Mouse (Mus musculus) c-Kit-positive CD71-positive TER-119-positive erythroid progenitor cells, embryonic 14.5 days (primary cell): ENCODE results near the gene Pde4d.

ENCODE experiments used
- DNase-seq: peaks from one replicate; pipeline ENCODE4 v3.0.0-alpha.2; 2013; ENCODE audit warnings: low spot score

Pde4d gene

DNA sequence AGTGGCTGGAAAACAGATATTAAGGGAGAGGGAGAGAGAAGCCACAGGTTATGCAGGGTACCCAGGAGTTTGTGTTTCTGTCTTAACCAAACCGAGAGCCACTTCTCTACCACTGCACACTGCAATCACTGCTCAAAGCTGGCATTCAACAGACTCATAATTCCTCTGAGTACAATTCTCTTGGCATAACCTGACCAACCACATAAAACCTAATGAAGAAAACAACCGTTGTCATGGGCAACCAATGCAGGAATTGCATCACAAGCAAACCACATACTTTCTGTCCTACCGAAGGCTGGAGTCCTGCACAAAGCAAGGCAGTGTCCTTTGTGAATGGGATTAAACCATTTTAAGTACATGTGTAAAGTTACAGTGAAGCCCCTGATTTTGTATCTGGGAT, 793.4 kb downstream of the Pde4d start:
- DNase-seq, result no peak

GRCm38 (mm10) chr13:109247061-109247460, 797.3 kb downstream of the Pde4d start:
- DNase-seq, result no peak

DNA sequence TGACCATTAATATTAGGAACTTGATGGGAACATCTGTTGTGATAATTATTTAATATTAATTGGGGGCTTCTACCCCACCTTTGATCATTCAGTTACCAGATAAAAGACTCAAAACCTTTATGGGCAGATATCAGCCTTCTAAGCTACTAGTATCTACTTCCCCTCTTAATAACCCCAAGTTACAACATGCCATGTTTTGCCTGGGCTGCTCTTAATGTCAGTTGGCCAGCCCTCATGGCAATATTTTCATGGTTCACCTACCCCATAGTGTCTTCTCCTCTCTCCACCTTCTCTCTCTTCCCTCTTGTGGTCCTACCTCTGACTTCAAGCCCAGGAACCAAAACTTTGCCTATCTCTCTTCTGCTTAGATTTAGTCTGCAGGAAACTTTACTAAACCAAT, 799.6 kb downstream of the Pde4d start:
- no peak for DNase-seq

DNA sequence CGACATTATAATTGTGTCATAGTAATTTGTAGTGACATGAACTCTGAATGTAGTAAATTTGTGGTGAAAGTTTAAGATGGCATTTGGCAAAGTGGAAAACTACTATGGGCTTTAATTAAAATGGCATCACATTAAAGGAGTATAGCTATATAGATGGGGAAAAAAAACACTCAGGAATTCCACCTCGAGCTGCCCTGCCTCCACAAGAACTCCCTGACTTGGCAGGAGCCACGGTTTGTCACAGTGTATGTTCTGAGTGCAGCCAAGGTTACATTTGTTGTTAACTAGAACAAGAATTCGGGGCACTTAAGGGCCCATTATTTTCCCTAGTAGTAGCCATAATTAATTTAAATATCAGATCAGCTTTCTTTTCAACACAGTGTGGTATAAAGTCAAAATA, 805.9 kb downstream of the Pde4d start:
- DNase-seq, result no peak

GRCm38 (mm10) chr13:109260220-109260795, 810.6 kb downstream of the Pde4d start:
- DNase-seq, result no peak

- DNase-seq, result no peak
These were observed 811.2 kb downstream of the Pde4d start for GRCm38 (mm10) chr13:109260796-109261516.

GRCm38 (mm10) chr13:109261642-109262220, 812.0 kb downstream of the Pde4d start:
- DNase-seq, result no peak

DNA sequence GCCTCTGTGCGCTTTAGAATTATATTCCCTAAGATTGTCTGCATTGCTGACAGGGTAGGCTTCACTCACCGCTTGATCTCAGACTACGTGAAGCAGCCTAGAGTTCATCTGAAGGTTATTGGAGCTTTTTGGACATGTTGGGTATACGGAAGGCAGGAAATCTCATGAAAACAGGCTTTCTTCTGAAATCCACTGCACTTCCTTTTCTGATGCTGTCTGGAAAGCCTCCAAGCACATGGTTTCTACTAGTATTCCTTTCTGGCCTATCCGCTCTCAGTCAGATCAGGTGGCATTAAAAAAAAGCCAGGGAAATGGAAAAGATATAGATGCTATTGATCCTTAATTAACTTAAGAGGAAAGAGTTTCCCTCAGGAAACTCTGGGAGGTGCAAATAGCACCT, 812.8 kb downstream of the Pde4d start:
- DNase-seq, result no peak

- no peak for DNase-seq
These were observed 814.1 kb downstream of the Pde4d start for GRCm38 (mm10) chr13:109263833-109264232.

DNA sequence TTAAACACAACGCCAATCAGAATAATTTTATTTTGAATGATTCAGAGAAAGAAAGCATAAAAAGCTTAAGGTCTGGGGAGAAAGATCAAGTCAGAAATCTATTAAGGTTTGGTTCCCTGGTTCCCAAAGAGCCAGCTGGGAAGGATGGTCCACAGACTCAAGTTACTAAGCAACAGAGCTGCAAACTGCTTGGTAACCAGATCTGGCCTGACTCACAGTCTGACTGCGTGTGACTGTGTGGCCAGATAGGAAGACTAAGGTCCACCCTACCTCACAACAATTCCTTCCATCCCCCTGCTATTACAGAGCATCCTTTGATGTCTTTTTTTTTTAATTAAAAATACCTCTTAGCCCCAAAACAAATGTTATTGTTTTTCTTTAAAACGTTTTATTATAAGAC, 818.5 kb downstream of the Pde4d start:
- no peak for DNase-seq

- DNase-seq, result no peak
These were observed 819.0 kb downstream of the Pde4d start for GRCm38 (mm10) chr13:109268659-109269322.

- no peak for DNase-seq
These were observed 825.1 kb downstream of the Pde4d start for GRCm38 (mm10) chr13:109274869-109275268.

DNA sequence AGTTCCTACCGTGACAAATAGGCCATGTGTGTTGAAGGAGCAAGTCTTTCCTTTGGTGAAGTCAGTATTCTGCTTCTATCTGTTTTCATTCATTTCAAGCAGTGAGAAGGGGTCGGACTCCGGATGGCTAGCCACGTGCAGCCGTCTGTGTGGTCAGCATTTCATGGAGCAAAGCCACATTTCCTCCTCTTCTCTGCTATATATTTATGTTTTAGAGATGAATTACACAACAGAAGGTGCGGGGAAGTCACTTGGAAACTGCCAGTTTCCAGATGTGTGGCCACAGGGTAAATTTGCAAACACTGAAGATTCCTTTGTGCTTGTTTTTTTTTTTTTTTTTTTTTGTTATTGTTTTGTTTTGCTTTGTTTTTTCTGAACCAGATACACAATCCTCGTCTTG, 828.0 kb downstream of the Pde4d start:
- no peak for DNase-seq

DNA sequence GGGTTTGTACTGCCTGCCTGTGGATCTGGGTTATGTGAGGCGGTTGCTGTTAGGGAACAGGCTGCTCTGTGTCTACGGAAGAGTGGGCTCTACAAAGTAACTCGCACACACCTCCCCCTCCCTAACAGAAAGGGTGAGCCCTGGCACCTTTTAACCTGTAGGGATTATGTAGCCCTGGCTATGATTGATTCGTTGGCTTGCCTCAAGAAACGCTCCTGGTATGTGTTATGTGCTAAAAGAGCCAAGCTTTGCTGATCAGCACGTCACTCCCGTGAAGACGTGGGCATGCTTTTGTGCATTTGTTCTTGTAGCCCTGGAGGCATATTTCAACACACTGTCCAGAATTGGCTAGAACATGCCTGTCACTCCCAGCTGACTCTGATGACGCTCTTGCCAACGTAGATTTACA, 828.8 kb downstream of the Pde4d start:
- DNase-seq, result no peak

DNA sequence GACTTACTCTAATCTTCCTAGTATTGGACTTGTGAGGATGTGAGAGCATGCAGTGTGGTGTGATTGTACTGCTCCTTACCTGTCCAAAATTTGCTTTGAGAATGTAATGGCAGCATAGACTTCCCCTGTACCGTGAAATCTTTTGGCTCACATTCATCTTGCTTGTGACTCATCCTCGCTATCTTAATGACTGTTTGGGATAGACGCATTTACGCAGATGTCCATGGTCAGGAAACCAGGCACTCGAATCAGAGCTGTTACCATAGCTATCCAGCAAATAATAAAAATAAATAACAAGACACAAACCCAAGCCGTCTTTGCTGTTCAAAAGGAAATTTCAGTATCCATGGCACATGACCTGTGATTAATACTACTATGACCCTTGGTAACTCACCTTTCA, 829.5 kb downstream of the Pde4d start:
- no peak for DNase-seq

DNA sequence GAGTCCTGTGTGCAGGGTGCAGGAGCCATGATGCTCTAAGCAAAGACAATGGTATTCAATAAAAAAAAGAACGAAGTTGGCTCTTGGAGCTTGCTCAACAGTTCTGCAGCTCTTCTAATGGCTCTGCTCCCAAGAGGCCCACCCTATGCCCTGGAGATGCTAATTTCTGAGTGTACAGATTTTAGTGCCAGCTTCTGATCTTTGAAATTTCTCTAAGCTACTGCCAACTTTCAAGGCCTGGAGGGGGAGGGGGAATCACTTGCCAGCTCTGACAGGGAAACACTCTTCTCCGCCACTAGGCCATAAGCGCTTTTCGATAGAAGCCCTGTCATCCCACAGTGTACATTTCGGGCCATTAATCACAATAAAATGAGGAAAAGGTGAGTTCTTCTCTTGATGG, 830.7 kb downstream of the Pde4d start:
- no peak for DNase-seq

DNA sequence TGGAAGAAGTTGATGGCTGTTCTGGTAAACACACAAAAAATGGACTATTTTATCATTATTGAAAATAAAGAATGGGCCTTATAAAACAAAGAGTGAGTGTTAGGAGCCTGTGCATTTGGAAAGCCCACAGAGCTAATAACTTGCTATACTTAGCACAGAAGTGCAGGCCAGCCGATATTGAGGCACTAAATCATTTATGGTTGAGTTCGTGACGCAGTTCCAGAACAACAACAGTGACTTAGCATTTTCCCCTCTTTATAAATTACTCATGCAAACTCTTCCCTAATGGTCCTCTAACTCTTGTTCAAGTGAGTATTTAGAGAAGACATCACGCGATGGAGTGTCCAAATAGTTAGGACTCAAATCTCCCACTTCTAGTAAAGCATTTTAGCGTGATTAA, 837.7 kb downstream of the Pde4d start:
- no peak for DNase-seq

DNA sequence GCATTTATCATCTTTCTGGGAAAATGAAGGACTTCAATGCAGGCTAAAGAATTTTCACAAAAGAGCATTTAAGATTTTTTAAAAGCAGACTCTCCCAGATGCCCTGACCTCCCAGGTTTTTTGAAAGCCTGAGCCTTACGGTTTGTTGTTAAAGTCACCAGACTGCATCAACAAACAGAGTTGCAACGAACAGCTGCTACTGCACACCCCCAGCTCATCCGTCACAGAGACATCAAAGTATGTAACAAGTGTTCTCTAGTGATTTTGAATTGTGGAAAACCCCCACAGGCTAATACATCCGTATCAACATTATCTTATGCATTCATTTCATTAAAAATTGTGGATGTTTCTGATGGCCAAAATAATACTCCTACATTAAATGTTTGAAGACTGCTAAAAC, 841.2 kb downstream of the Pde4d start:
- no peak for DNase-seq

- no peak for DNase-seq
These were observed 843.3 kb downstream of the Pde4d start for GRCm38 (mm10) chr13:109293011-109293410.

DNA sequence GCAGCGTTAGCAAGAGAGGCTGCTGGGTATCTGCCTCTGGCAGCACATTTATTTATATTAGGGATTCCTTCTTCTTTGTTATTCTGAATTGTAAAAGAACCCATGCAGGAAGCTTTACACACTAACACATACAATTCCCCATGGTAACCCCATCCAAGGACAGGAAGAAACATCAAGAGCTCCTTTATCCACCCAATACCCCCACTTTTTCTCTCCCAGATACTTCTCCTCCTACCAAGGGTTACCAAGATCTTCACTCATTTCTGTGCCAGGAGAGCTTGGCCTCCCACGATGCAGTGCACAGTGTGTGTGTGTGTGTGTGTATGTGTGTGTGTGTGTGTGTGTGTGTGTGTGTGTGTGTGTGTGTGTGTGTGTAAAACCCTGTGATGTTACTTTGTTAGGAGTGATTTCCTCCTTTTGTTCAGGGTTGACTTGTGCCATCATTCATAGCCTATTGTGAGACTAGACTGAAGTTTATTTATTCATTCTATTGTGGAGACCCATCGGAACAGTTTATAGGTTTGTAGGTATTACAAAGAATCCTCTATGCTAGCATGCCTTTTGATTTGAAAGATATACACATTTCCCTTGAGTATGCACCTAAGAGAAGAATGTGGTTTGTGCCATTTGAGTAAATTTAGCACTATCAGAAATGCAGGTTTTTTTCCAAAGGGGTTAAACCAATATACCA, 846.7 kb downstream of the Pde4d start:
- no peak for DNase-seq

DNA sequence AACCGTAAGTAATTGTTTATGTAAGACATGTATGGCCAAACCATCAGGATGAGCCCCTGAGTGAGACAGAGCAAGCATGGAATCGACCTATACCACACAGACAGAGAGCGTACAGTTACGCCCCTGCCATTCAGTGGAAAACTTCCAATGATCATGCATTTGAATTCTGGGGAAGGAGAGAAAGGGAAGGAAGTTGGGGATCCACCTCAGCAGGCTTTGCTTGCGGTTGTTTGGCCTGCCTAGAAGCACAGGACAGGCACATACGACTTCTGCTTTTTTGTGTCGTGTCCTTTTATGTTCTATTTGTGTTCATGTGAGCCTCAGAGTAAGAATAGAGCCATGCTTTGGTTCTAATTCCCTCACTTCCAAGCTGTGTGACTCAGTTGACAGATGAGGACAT, 849.1 kb downstream of the Pde4d start:
- no peak for DNase-seq

DNA sequence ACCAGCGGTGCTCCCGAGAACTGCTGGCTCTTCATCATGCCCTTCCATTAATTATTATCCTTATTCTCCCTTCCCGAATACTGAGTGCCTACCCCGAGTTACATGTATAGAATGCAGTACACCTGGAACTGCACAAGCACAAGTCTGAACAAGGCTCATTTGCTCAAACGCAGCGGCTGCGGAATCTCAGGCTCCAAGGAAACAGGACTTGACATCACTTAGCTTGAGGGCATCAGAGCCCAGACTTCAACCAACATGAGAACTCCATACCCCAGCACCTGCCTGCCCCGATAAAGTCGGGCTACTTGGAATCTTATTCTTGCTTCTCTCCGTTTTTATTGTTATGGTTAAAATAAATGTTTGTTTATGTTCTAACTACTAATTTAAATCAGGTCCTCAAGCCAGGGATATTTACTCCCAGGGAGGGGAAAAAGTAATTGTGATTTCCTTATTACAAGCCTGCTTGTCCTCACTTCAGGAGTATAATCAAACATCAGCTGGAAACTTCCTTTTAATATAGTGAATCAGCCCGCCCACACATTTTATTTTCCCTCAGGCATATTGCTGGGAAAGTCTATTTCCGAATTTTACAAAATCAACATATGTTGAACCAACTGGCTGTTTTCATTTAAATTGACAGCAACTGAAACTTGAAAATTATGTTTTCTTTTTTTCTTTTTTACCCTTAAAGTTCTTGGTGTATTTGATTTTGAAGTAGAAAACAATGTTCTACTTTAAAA, 849.9 kb downstream of the Pde4d start:
- no peak for DNase-seq
